Mouse (Mus musculus): ENCODE results near the gene Wwox. TPM values are rescaled to one million over a fixed set of nuclear protein-coding genes. Genes with fewer than 3 reads are reported as not detected.

Gene Wwox
- polyA plus RNA-seq, 1 experiment from 2014 or later, result 10.3 TPM

DNA sequence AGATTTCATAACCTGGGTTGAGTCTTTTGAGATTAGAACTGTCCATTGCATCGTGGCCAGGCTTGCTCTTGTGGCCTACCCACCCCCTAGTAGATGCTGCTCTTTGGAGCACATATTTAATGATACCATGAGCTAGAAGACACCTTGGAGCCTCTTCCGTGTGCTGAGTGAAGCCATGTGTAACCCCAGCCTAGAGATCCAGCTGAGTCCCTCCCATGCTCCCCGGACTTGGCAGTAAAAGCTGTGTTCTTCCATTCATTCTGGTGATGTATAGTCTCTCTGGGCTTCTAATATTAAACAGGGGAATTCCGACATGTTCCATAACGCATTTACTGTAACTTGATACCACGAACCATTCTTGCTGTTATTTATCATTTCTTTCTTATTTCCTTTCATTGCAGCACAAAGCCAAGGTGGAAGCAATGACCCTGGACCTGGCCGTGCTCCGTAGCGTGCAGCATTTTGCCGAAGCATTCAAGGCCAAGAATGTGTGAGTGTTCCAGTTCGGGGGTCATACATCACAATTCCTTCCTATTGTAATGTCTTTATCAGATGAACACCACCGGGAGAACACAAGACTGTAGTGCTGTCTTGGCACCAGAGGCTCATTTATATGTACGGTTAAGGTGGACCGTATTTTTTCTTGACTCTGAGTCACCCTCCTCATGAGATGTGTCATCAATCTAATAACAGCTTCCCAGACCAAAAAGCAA, 240.1 kb downstream of the Wwox start:
- WGBS (ENCODE audit: insufficient replicate concordance), result 76% methylated on average over 14 of the region's 14 CpGs
- Histone ChIP-seq H3K27me3 (ENCODE audit: control insufficient read depth, insufficient read depth, low read length) (no peaks in the 10 kb centered on the region), H3K4me2 (no peak overlapping the region), H3K4me1 (ENCODE audit: control insufficient read depth, insufficient read depth, low read length) (no peaks in the 10 kb centered on the region), H3K27ac (ENCODE audit: low read depth, low read length) (no peak overlapping the region), H3K9ac (ENCODE audit: low read depth, low read length) (no peak overlapping the region), H3K9me3 (replicated peaks; ENCODE audit: control insufficient read depth, low read length) (no peaks in the 10 kb centered on the region), H3K4me3 (ENCODE audit: low read depth, low read length) (no peak overlapping the region), H3K36me3 (ENCODE audit: control insufficient read depth, insufficient read depth, low read length) (no peaks in the 10 kb centered on the region)
- no peak for ATAC-seq (replicated peaks; ENCODE audit: insufficient number of reproducible peaks, low FRiP score, low TSS enrichment)

DNA sequence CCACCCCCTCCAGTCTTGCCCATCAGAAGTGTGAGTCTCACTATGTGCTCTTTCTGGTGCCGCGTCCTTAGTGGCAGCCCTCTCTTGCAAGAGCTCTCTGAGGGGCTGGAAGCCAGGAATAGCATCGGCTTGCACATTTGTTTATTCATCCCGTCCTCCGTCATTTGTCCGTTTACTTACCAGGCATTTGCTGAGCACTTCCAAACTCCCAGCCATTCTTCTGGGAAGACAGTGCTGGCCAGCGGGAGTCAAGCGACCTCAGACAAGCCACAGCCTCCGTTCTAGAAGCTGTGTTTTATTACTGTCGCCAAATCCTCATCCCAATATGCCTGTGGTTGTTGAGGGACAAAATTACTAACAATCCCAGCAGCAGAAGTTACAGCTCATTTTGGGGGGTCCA, 241.7 kb downstream of the Wwox start:
- H3K4me2 ChIP-seq, result no peak overlapping the region
- no peak overlapping the region for H3K4me3 ChIP-seq (ENCODE audit: low read depth, low read length)
- H3K9me3 ChIP-seq (replicated peaks; ENCODE audit: control insufficient read depth, low read length), result no peaks in the 10 kb centered on the region
- no peaks in the 10 kb centered on the region for H3K36me3 ChIP-seq (ENCODE audit: control insufficient read depth, insufficient read depth, low read length)
- no peak overlapping the region for H3K9ac ChIP-seq (ENCODE audit: low read depth, low read length)
- H3K4me1 ChIP-seq (ENCODE audit: control insufficient read depth, insufficient read depth, low read length), result no peaks in the 10 kb centered on the region
- WGBS (ENCODE audit: insufficient replicate concordance), result 41% methylated on average over 10 of the region's 10 CpGs
- no peak overlapping the region for H3K27ac ChIP-seq (ENCODE audit: low read depth, low read length)
- ATAC-seq (replicated peaks; ENCODE audit: insufficient number of reproducible peaks, low FRiP score, low TSS enrichment), result no peak
- H3K27me3 ChIP-seq (ENCODE audit: control insufficient read depth, insufficient read depth, low read length), result no peaks in the 10 kb centered on the region

- Histone ChIP-seq H3K4me3 (ENCODE audit: low read depth, low read length) (no peak overlapping the region), H3K4me1 (ENCODE audit: control insufficient read depth, insufficient read depth, low read length) (no peaks in the 10 kb centered on the region), H3K36me3 (ENCODE audit: control insufficient read depth, insufficient read depth, low read length) (no peaks in the 10 kb centered on the region), H3K4me2 (no peak overlapping the region), H3K27ac (ENCODE audit: low read depth, low read length) (no peak overlapping the region), H3K27me3 (ENCODE audit: control insufficient read depth, insufficient read depth, low read length) (no peaks in the 10 kb centered on the region), H3K9me3 (replicated peaks; ENCODE audit: control insufficient read depth, low read length) (no peaks in the 10 kb centered on the region), H3K9ac (ENCODE audit: low read depth, low read length) (no peak overlapping the region)
- 60% methylated on average over 10 of the region's 10 CpGs for WGBS (ENCODE audit: insufficient replicate concordance)
- ATAC-seq (replicated peaks; ENCODE audit: insufficient number of reproducible peaks, low FRiP score, low TSS enrichment), result no peak
These were observed 242.7 kb downstream of the Wwox start for GRCm38 (mm10) chr8:114682166-114682565.

GRCm38 (mm10) chr8:114684046-114684702, 244.7 kb downstream of the Wwox start:
- no peaks in the 10 kb centered on the region for H3K27me3 ChIP-seq (ENCODE audit: control insufficient read depth, insufficient read depth, low read length)
- WGBS (ENCODE audit: insufficient replicate concordance), result 80% methylated on average over 11 of the region's 11 CpGs

GRCm38 (mm10) chr8:114686462-114686861, 247.0 kb downstream of the Wwox start:
- Histone ChIP-seq H3K9me3 (replicated peaks; ENCODE audit: control insufficient read depth, low read length) (no peaks in the 10 kb centered on the region), H3K4me1 (ENCODE audit: control insufficient read depth, insufficient read depth, low read length) (no peaks in the 10 kb centered on the region), H3K4me2 (no peak overlapping the region), H3K36me3 (ENCODE audit: control insufficient read depth, insufficient read depth, low read length) (no peaks in the 10 kb centered on the region), H3K4me3 (ENCODE audit: low read depth, low read length) (no peak overlapping the region), H3K9ac (ENCODE audit: low read depth, low read length) (no peak overlapping the region), H3K27me3 (ENCODE audit: control insufficient read depth, insufficient read depth, low read length) (no peaks in the 10 kb centered on the region), H3K27ac (ENCODE audit: low read depth, low read length) (no peak overlapping the region)
- 83% methylated on average over 4 of the region's 4 CpGs for WGBS (ENCODE audit: insufficient replicate concordance)
- no peak for ATAC-seq (replicated peaks; ENCODE audit: insufficient number of reproducible peaks, low FRiP score, low TSS enrichment)

More at GRCm38 (mm10) chr8:114684046-114684702, 244.7 kb downstream of the Wwox start:
- H3K36me3 ChIP-seq (ENCODE audit: control insufficient read depth, insufficient read depth, low read length), result no peaks in the 10 kb centered on the region
- no peak overlapping the region for H3K9ac ChIP-seq (ENCODE audit: low read depth, low read length)
- H3K9me3 ChIP-seq (replicated peaks; ENCODE audit: control insufficient read depth, low read length), result no peaks in the 10 kb centered on the region
- ATAC-seq (replicated peaks; ENCODE audit: insufficient number of reproducible peaks, low FRiP score, low TSS enrichment), result no peak
- no peak overlapping the region for H3K4me3 ChIP-seq (ENCODE audit: low read depth, low read length)
- H3K4me2 ChIP-seq, result no peak overlapping the region
- no peak overlapping the region for H3K27ac ChIP-seq (ENCODE audit: low read depth, low read length)
- H3K4me1 ChIP-seq (ENCODE audit: control insufficient read depth, insufficient read depth, low read length), result no peaks in the 10 kb centered on the region

- Histone ChIP-seq H3K4me1 (ENCODE audit: control insufficient read depth, insufficient read depth, low read length) (no peaks in the 10 kb centered on the region), H3K9me3 (replicated peaks; ENCODE audit: control insufficient read depth, low read length) (no peaks in the 10 kb centered on the region), H3K36me3 (ENCODE audit: control insufficient read depth, insufficient read depth, low read length) (no peaks in the 10 kb centered on the region), H3K4me3 (ENCODE audit: low read depth, low read length) (no peak overlapping the region), H3K9ac (ENCODE audit: low read depth, low read length) (no peak overlapping the region), H3K27me3 (ENCODE audit: control insufficient read depth, insufficient read depth, low read length) (no peaks in the 10 kb centered on the region), H3K27ac (ENCODE audit: low read depth, low read length) (no peak overlapping the region), H3K4me2 (no peak overlapping the region)
- ATAC-seq (replicated peaks; ENCODE audit: insufficient number of reproducible peaks, low FRiP score, low TSS enrichment), result no peak
- WGBS (ENCODE audit: insufficient replicate concordance), result 85% methylated on average over 11 of the region's 11 CpGs
These were observed 249.3 kb downstream of the Wwox start for GRCm38 (mm10) chr8:114688732-114689131.

DNA sequence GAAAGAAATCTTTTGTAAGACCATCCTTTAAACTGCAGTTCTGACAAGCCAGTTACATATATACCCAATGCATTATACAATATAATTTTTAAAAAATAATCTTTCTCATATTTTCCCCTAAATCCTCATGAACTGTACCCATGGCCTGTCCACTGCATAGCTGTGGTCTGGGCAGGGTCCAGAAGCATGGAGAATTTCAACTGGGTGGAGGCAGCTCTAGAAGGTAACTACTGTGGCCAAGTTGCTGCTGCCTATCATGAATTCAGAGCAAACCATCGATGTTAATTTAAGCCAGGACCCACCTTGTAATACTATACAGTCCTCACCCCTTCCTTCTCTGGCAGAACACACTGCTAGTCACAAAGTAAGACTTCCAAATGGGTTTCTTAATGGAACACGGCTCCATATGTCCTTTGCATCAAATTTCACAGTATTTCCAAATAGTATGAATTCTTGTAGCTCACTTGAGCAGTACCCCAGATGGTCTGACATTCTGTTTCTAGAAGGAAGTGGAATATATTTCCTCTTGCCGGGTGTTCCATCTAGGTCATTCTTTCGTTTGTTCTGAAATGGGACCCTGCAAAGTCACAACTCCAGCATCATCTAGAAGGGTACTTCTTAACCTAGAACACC, 255.2 kb downstream of the Wwox start:
- no peaks in the 10 kb centered on the region for H3K9me3 ChIP-seq (replicated peaks; ENCODE audit: control insufficient read depth, low read length)
- 84% methylated on average over 4 of the region's 4 CpGs for WGBS (ENCODE audit: insufficient replicate concordance)
- H3K4me3 ChIP-seq (ENCODE audit: low read depth, low read length), result no peak overlapping the region
- H3K27ac ChIP-seq (ENCODE audit: low read depth, low read length), result no peak overlapping the region
- ATAC-seq (replicated peaks; ENCODE audit: insufficient number of reproducible peaks, low FRiP score, low TSS enrichment), result no peak
- no peaks in the 10 kb centered on the region for H3K36me3 ChIP-seq (ENCODE audit: control insufficient read depth, insufficient read depth, low read length)
- no peak overlapping the region for H3K4me2 ChIP-seq
- no peaks in the 10 kb centered on the region for H3K4me1 ChIP-seq (ENCODE audit: control insufficient read depth, insufficient read depth, low read length)
- no peaks in the 10 kb centered on the region for H3K27me3 ChIP-seq (ENCODE audit: control insufficient read depth, insufficient read depth, low read length)
- H3K9ac ChIP-seq (ENCODE audit: low read depth, low read length), result no peak overlapping the region

DNA sequence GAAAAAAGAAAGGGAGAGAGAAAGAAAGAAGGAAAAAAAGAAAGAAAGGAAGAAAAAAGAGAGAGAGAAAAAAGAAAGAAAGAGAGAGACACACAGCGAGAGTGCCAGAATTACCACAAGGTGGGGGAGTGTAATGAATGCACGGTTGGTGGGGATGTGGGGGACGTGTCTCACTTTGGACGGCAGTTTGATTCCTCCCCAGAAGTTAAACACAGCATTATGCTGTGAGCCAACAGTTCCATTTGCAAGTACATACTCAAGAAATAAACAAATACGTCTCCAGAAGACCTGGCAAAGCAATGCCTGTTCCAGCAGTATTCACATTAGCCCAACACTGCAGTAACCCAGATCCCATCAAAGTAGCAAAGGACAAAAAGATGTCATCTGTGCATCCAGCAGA, 264.1 kb downstream of the Wwox start:
- ATAC-seq (replicated peaks; ENCODE audit: insufficient number of reproducible peaks, low FRiP score, low TSS enrichment), result no peak
- H3K4me2 ChIP-seq, result no peak overlapping the region
- H3K9me3 ChIP-seq (replicated peaks; ENCODE audit: control insufficient read depth, low read length), result 0 out of 2 replicates have a peak, but pooled peaks cover 3% of the 10 kb centered on the region
- H3K27me3 ChIP-seq (ENCODE audit: control insufficient read depth, insufficient read depth, low read length), result no peaks in the 10 kb centered on the region
- H3K4me3 ChIP-seq (ENCODE audit: low read depth, low read length), result no peak overlapping the region
- H3K27ac ChIP-seq (ENCODE audit: low read depth, low read length), result no peak overlapping the region
- H3K4me1 ChIP-seq (ENCODE audit: control insufficient read depth, insufficient read depth, low read length), result no peaks in the 10 kb centered on the region
- no peaks in the 10 kb centered on the region for H3K36me3 ChIP-seq (ENCODE audit: control insufficient read depth, insufficient read depth, low read length)
- H3K9ac ChIP-seq (ENCODE audit: low read depth, low read length), result no peak overlapping the region
- 70% methylated on average over 5 of the region's 5 CpGs for WGBS (ENCODE audit: insufficient replicate concordance)
